In genomic region chr8:122443262-122444006, GRCm38 (mm10) we compare ENCODE assay signal across 7 mouse cellular contexts. TPM values are rescaled to one million over a fixed set of nuclear protein-coding genes. Genes with fewer than 3 reads are reported as not detected.
DNase-seq lines count a peak whose midpoint lies in the region; ATAC-seq lines count a peak whose summit lies in the region.

TSS of gene Mvd (minus strand) at chr8:122443422.

- H3K9me3 ChIP-seq in embryonic facial prominence, embryonic 12.5 days, result no peaks in the 10 kb centered on the region
- no peaks in the 10 kb centered on the region for H3K9me3 ChIP-seq in limb, embryonic 11.5 days (ENCODE audit: control insufficient read depth, low read length)
- no peaks in the 10 kb centered on the region for H3K9me3 ChIP-seq in midbrain, embryonic 14.5 days (ENCODE audit: control insufficient read depth, low read length)

- peak within 1 kb of the TSS; percentile 96 for H3K27ac ChIP-seq in embryonic facial prominence, embryonic 12.5 days
- H3K27ac ChIP-seq in limb, embryonic 11.5 days (replicated peaks; ENCODE audit: low read depth, low read length), result peak within 1 kb of the TSS; percentile 82
- H3K27ac ChIP-seq in midbrain, embryonic 14.5 days (replicated peaks; ENCODE audit: low read depth, low read length), result peak within 1 kb of the TSS; percentile 98

- H3K27me3 ChIP-seq in embryonic facial prominence, embryonic 12.5 days, result no peaks in the 10 kb centered on the region
- H3K27me3 ChIP-seq in limb, embryonic 11.5 days (ENCODE audit: control insufficient read depth, insufficient read depth, low read length), result 0 out of 2 replicates have a peak, but pooled peaks cover 2% of the 10 kb centered on the region
- no peaks in the 10 kb centered on the region for H3K27me3 ChIP-seq in midbrain, embryonic 14.5 days (ENCODE audit: control insufficient read depth, insufficient read depth, low read length)

- ATAC-seq in embryonic facial prominence, embryonic 12.5 days (ENCODE audit: insufficient number of reproducible peaks, insufficient read depth, low FRiP score, low TSS enrichment), result peak; percentile 98
- peak; percentile 98 for ATAC-seq in limb, embryonic 11.5 days (ENCODE audit: insufficient number of reproducible peaks, low FRiP score, low TSS enrichment, low read depth)
- ATAC-seq in midbrain, embryonic 14.5 days (ENCODE audit: low FRiP score, low TSS enrichment), result peak; percentile 98

- peak within 1 kb of the TSS; percentile 60 for H3K4me3 ChIP-seq in embryonic facial prominence, embryonic 12.5 days
- peak within 1 kb of the TSS; percentile 50 for H3K4me3 ChIP-seq in limb, embryonic 11.5 days (ENCODE audit: low read depth, low read length)
- peak within 1 kb of the TSS; percentile 76 for H3K4me3 ChIP-seq in midbrain, embryonic 14.5 days (replicated peaks; ENCODE audit: low read depth, low read length)

- H3K36me3 ChIP-seq in embryonic facial prominence, embryonic 12.5 days, result peaks cover 15% of the 10 kb centered on the region
- H3K36me3 ChIP-seq in limb, embryonic 11.5 days (ENCODE audit: control insufficient read depth, insufficient read depth, low read length), result peaks cover 1% of the 10 kb centered on the region
- H3K36me3 ChIP-seq in midbrain, embryonic 14.5 days (ENCODE audit: control insufficient read depth, insufficient read depth, low read length), result peaks cover 12% of the 10 kb centered on the region

- H3K4me2 ChIP-seq in embryonic facial prominence, embryonic 12.5 days (replicated peaks), result peak within 1 kb of the TSS; percentile 96
- H3K4me2 ChIP-seq in limb, embryonic 11.5 days (ENCODE audit: low read depth, severe bottlenecking), result peak within 1 kb of the TSS; percentile 68
- H3K4me2 ChIP-seq in midbrain, embryonic 14.5 days (ENCODE audit: low read length), result peak within 1 kb of the TSS; percentile 92

- H3K9ac ChIP-seq in embryonic facial prominence, embryonic 12.5 days, result peak within 1 kb of the TSS; percentile 80
- H3K9ac ChIP-seq in limb, embryonic 11.5 days (ENCODE audit: low read length), result peak within 1 kb of the TSS; percentile 83
- peak within 1 kb of the TSS; percentile 77 for H3K9ac ChIP-seq in midbrain, embryonic 14.5 days (replicated peaks; ENCODE audit: low read length)

- peaks cover 28% of the 10 kb centered on the region for H3K4me1 ChIP-seq in embryonic facial prominence, embryonic 12.5 days
- H3K4me1 ChIP-seq in limb, embryonic 11.5 days (ENCODE audit: control insufficient read depth, insufficient read depth, low read length), result peaks cover 3% of the 10 kb centered on the region; the same call in 1 of the 2 replicates
- H3K4me1 ChIP-seq in midbrain, embryonic 14.5 days (ENCODE audit: control insufficient read depth, insufficient read depth, low read length), result peaks cover 24% of the 10 kb centered on the region

- peak; percentile 98 for DNase-seq in adrenal gland, postnatal 25 days
- peak; percentile 100 for DNase-seq in heart, adult 11 months
- DNase-seq in kidney, adult 18-20 months, result peak; percentile 98
- DNase-seq in limb, embryonic 11.5 days (ENCODE audit: low spot score), result peak; percentile 99
- DNase-seq in midbrain, embryonic 14.5 days, result peak; percentile 100
- DNase-seq in spleen, adult 18-20 months, result peak; percentile 94 to 98

- under 1% methylated on average over 47 of the region's 47 CpGs for WGBS in embryonic facial prominence, embryonic 12.5 days
- WGBS in limb, embryonic 11.5 days, result under 1% methylated on average over 47 of the region's 47 CpGs
- under 1% methylated on average over 47 of the region's 47 CpGs for WGBS in midbrain, embryonic 14.5 days

RNA-seq across cellular contexts. Expression of gene Mvd, which starts in this region (rescaled TPM):
- total RNA-seq in adrenal gland, postnatal 25 days (2021), result 53.6 and 78.3 TPM in 2 replicates
- 44.6 and 45.1 TPM in 2 replicates for polyA plus RNA-seq in embryonic facial prominence, embryonic 12.5 days (2016; fragmentation: Nextera tagmentation; extraction: Ambion mirVana)
- polyA plus RNA-seq in limb, embryonic 11.5 days (2014; fragmentation: Nextera tagmentation; extraction: Ambion mirVana), result 51.3 and 51.9 TPM in 2 replicates
- 47.1 and 60.9 TPM in 2 replicates for polyA plus RNA-seq in midbrain, embryonic 14.5 days (2014; fragmentation: Nextera tagmentation; extraction: Ambion mirVana)

Comparison
In these comparisons a context has a peak if more than half of its experiments do, and no peak if none do; other contexts are left out.
1. Peak in every context shown above with its lines: DNase-seq, ATAC-seq, H3K4me3 ChIP-seq and H3K27ac ChIP-seq.